Mouse (Mus musculus): ENCODE measurements around the gene Abcc10.

The Abcc10 gene

DNA sequence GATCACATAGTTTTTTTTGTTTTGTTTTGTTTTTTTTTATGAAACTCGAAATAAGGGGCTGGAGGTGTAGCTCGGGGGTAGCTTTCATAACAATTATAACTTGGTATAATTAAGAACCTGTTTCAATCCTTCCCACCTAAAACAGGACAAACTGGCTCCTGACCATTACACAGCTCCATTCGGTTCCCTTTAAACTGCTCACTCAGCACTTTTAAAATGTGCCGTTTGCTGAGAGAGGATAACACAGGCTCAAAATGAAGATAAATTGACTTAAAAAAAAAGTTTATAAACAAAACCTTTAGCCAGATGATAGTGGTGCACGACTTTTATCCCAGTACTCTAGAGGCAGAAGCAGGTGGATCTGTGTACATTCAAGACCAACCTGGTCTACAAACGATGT lies 42.7 kb downstream of the Abcc10 start:
- no peak for DNase-seq (ENCODE audit: low spot score in 2 of 2)

DNA sequence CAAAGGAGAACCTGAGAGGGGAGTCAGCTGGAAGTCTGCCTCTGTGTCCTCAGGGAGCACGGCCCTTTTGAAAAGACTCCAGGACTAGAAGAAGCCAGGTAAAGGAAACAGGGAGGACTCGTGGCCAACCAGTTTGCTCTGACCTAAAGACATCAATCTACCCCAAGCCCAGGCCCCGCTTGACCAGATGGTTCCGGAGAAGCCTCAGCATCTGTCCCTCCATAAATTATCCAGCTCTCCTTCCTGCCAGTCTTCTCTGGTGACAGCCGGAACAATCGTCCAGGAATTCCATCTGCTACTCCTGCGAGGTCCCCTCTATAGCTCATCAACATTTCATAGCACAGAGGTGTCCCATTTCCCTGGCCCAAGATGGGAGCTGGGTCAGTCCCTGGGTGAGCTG lies 43.5 kb downstream of the Abcc10 start:
- DNase-seq (ENCODE audit: low spot score in 2 of 2) = no peak

DNA sequence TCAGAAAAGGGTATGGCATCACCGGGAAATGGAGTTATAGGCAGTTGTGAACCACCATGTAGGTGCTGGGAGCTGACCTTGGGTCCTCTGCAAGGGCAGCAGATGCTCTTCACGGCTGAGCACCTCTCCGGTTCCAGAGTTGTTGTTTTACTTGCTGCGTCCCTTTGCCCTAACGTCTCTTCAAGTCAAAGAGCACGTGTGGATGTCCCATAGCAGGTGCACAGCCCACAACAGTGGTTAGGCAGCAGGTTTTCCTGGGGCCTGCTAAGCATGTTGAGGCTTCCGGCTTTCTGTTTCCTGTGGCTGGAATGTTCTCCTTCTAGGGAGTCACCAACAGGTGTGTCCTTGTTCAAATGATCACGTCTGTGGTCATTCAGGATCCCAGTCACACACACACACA lies 44.2 kb downstream of the Abcc10 start:
- no peak for DNase-seq (ENCODE audit: low spot score in 2 of 2)

DNA sequence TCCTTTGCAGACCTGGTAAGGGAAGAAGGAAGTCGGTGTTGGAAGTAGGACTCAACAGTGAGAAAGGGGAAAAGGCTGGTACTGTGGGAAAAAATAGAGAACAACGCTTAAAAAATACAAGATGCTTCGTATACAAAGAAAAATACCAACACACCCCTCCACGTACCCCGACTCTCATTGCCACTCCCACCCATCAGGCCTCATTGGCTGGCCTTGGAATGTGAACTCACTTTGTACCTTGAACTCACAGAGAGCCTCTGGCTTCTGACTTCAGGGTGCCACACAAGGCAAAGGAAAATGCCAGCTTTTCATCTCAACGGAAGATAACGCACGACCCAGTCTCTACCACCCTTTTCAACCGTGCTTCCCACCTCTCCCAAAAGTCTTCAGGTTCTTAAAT lies 45.0 kb downstream of the Abcc10 start:
- DNase-seq (ENCODE audit: low spot score in 2 of 2) = no peak

DNA sequence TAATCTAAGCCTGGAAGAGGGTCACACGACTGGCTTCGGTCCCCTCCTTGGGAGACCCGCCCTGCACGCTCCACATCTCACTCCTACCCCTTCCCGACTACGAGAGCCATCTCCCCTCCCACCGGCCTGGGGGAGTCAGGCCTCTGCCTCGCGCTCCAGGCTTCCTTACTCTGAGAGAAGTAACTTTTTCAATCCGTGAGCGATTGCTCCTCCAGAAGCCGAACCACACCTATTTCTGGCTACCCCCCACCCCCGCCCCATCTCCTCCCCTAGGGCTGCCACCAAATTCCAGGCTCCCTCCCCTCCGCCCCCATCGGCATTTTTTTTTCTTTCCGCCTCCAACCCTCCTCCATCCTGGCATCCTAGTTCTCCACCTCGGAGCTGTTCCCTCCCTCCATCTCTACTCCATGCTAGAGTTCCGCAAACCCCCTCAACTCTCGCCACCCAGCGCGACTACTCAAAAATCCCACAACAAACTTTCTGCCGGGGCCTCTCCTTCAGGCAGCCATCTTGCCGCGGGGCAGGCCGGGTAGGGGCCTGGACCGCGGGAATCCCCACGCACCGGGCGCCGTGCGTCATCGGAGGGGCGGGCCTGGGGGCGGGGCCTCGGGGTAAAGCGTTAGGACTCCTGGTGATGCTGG lies 45.5 kb downstream of the Abcc10 start, which contains the start of gene Tjap1:
Gene Tjap1, minus strand, starts transcription at position 544 of the 641 bp plus-strand sequence.
- DNase-seq (ENCODE audit: low spot score in 2 of 2) = peak; percentile 70 to 87

DNA sequence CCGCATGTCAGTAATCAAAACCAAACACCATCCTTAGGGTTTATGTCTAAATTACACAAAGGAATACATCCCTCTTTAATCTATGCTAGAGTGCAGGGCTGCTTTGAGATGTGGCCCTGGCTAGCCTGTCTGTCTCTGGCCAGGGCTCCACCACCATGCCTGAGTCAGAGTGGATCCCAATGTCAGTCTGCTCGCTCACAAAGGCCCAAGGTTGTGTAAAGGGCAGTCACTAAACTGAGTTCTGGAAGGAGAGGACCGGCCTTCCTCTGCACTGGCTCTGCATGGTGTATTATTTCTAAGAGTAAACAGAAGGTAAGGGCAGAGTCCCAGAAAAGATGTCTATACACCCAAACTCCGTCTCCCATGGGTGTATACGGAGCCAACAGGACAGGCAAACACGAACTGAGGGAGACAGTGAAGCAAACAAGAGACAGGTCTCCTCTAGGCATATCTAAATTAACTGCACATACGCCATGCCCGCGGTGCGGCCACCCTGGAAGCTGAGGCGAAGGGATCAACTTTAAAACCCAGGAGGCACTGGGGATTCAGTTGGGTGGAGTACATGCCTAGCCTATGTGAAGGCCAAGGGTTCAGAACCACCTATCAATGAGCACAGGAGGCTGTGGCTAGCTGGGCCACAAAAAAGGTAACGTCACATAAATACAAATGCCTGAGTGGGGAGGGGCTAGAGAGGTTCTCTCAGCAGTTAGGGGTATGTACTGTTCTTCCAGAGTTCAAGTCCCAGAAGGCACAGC lies 50.0 kb downstream of the Abcc10 start:
- DNase-seq (ENCODE audit: low spot score in 2 of 2) = no peak

DNA sequence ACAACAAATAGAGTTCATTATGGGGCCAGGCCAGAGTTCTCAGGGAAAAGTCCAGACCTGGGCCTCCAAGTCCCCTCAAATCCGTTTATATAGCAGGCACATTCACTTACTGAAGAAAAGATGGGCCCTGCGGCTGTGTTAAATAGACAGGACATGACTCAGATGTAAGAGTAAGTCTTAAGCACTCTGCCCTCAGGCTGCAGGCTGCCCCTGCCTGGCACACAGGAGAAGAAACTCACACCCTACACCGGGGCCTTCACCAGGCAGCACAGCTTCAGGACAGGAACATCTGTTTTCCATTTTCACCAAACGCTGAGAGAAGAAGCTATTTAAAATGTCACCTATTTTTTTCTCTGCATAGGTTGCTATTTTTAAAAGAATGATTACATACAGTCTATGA lies 50.6 kb downstream of the Abcc10 start:
- DNase-seq (ENCODE audit: low spot score in 2 of 2) = no peak

DNA sequence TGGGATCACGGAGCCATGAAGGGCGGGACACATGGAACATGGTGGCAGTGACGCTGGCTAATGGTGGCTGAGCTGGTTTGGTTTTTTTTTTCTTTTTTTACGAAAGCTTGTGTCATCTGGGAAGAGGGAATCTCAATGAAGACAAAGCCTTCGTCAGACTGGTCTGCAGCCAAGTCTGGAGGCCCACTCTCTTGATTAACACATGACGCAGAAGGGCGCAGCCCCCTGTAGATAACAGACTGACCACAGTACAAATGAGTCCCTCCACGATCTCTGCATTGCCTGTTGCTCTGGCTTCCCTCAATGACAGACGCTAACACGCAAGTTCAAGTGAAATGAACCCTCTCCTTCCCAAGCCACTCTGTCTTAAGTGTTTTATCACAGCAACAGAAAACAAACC lies 52.6 kb downstream of the Abcc10 start:
- no peak for DNase-seq (ENCODE audit: low spot score in 2 of 2)

DNA sequence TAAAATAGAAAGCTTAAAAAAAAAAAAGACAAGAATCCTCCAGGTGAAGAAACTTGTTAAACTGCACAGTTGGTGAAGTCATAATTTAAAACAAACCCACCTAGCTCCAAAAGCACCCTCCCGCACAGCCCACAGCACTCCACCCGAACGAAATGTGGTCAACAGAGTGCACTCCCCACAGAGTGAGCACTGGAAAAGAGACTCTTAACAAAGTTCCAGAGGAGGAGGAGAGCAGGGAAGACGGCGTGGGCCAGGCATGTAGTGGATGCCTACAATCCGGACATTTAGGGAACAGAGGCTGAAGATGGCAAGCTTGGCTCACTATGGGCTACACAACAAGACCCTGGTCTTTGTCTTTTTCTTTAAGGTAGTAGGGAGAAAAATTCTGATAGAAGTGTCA lies 53.1 kb downstream of the Abcc10 start:
- no peak for DNase-seq (ENCODE audit: low spot score in 2 of 2)

DNA sequence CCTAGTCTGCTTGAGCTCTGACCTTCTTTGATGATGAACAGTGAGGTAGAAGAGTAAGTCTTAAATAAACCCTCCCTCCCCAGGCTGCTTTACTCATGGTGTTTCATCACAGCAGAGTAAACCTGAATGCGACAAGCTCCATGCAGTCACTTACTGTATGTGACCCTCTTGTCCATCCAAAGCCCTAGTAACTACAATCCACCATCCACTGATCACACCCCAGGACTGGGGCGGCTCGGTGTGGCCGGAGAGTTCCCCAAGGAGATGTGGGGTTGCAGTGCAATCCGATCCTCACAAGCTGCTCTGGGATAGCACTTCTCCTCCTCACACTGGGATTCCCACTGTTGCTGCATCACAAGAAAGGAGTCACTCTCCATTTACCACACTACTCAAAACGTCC lies 53.7 kb downstream of the Abcc10 start:
- no peak for DNase-seq (ENCODE audit: low spot score in 2 of 2)

DNA sequence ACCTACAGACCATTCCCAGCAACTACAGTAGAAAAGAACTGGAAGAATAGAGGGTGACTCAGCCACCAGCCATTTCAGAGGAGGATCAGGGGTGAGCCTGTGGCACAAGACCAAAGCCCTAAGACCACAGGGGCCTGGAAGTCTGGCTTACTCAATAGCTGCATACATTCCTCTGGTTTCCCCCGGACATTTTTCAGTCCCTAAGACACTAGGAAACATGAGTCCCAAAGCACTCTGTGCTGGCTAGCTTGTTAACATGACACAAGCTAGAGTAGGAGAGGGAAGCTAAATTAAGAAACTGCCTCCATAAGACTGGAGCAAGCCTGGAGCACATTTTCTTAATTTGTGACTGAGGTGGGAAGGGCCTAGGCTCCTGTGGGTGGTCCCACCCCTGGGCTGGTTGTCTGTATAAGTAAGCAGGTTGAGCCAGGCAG lies 54.3 kb downstream of the Abcc10 start:
- no peak for DNase-seq (ENCODE audit: low spot score in 2 of 2)

DNA sequence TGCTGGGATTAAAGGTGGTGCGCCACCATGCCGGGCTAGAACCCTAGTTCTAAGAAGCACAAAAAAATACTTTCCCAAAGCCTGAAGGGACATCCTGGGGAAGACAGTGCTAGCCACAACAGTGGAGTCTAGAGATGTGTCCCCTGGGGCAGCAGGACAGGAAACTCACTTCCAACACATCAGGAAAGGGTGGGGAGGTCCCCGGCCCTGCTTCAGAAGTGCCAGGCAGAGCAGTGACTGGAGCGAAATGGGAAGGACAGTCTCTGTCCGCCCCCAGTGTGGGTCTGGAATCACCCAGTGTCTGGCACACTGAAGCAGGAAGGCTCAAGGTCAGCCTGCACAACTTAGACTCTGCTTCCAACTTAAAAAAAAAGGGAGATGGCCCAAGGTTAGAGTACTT lies 55.5 kb downstream of the Abcc10 start:
- no peak for DNase-seq (ENCODE audit: low spot score in 2 of 2)

DNA sequence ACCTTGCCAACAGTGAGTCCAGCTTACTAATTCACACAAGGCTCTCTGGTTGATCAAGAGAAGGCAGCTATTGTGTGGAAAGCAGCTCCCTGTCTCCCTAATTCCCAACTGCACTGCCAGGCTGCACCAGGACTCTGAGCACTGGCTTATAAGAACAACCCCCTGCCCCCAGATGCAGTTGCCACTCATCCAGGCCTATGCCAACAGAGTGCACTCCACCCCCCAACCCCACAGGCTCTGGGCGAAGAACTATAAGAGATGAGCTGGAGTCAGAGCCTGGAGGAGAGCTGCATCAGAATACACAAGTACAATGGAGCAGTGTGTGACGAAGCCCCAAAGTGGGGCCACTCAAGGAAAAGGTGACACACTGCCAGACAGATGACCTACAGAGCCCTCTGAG lies 56.1 kb downstream of the Abcc10 start:
- no peak for DNase-seq (ENCODE audit: low spot score in 2 of 2)

DNA sequence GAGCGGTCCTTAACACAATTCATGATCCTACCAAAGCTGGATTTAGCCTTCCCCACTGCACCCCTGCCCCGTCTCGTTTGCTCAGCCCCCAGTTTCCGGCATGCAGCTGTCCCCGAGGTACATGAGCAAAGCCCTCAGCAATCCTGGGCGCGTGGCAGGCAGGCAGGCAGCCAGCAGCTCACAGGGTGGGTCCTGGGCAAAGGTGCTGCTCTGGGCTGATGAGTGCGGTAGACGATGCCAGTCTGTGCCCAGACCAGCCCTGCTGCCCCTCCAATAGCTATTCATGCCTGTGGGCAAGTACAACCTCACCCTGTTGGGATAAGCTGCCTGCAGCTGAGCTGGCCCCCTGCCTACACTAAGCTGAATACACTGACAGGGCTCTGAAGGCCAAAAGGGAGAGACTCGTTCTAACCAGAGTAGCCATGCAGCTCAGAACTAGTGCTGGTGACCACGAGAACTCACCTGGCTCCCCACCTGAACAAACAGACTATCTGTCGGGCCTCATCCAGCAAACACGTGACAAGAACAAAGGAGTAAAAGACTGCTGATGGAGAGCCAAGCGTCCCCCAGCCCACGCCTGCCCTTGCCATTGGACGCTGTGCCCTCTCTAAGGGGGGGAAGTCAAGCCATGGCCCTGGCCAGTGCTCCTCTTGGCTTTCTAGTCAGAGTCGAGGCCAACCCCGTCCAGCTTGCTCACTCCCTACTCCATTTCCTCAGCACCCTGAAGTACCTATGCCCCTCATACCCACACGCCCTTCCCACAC lies 58.2 kb downstream of the Abcc10 start:
- no peak for DNase-seq (ENCODE audit: low spot score in 2 of 2)

DNA sequence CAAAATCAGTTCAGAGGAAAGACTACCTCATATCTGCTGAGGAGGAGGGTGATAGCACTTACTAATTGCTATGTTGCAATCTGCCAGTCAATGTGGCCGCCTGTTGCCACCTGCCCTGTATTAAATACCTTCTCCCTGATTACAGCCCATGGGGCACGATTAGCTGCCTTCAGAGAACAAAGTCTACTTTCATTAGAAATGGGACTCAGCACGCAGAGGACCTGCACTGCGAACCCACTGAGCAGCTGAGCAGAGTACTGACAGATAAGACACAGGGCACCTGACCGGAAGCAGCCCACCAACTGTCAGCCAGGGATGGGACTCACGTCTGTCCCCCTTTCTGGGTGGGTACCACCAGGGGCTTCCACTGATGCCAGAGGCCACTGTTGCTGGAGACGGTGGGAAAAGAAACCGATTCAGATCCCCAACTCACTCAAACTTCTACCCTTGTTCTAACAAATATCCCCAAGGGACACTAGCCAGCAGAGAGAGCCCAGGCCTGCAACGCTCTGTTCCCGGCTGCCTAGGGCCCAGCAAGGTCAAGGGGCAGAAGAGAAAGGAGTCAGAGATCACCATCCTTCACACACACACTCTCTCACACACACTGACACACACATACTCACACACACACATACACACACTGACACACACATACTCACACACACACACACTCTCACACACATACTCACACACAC lies 60.0 kb downstream of the Abcc10 start:
- no peak for DNase-seq (ENCODE audit: low spot score in 2 of 2)

DNA sequence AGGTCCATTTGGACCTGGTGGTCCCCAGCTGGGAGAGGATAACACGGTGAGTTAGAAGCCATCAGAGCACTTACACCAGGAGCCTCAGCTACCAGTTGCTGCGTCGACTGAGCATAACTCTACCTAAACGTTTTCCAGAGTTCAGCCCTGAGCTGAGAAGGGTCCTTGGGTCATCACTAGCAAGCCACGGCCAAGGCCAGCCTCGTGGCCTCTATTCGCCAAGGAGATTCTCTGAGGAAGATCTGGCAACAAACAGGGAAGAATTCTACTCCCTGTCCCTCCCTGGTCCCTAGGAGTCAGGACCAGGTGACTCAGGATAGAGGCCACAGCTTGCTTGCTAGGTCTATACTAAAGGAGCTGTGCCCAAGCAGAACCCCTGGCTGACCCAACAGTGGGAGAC lies 60.6 kb downstream of the Abcc10 start:
- DNase-seq (ENCODE audit: low spot score in 2 of 2) = no peak

DNA sequence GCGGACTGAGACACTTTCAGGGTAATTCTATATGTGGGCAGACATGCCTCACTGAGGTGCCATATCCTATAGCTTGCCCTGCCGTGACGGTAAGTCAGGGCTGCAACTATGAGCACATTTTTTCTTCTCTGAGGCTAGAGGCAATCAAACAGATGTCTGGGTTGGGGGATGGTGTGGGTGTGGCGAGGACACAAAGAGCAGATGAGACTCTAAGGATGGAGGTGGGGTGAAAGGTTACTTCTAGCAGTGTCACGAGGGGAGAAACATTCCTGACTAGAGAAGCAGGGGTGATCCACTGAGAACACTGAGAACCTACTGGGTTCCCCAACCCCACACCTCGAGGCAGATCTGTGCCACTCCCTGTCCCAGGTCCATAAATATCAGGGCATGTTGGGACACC lies 61.2 kb downstream of the Abcc10 start:
- no peak for DNase-seq (ENCODE audit: low spot score in 2 of 2)

DNA sequence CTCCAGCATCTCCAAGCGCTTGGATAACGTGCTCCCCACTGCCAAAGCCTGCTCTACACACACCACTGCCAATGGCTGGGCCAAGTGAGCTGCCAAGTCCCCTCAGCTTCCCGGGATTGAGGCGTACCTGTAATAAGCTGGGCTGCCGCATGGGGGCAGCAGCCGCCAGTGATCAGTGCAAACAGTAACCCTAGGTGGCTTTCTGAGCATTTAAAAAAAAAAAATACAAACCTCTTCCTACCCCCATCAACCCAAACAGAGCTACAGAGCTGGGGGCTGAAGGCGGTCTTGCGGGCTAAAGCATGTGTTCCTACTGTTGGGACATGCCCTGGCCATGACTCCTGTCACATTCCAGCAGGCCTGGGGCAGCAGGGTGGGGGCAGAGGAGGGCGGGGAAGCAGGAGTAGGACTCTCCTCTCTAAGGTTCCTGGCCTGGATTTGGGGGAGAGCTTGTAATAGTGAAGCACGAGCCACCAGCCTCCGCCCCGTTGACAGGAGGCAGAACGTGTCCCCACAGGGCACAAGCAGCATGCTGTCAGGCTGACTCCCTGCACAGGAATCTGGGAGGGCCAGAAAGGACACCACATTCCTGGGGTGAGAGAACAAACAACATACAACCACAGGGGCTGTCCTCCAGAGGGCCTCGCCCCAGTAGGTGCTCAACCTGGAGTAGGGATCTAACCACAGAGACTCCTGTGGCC lies 62.1 kb downstream of the Abcc10 start:
- DNase-seq (ENCODE audit: low spot score in 2 of 2) = peak; percentile 81 to 92

DNA sequence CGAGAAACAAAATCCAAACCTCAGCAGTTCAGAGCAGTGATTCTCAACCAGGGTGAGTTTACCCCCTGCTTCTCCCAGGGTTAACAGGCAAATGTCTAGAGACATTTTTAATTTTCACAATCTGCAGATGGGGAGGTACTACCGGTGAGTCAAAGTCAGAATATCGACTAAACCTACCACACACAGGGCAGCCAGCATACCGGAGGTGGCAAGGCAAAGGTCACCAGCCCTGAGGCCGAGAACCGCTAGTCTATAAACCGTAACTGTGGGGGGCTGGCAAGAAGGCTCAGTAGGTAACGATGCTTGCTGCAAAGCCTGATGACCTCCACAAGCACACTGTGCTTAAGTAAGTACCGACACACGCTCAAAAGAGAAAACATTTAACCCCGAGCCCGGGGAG lies 62.6 kb downstream of the Abcc10 start:
- no peak for DNase-seq (ENCODE audit: low spot score in 2 of 2)

DNA sequence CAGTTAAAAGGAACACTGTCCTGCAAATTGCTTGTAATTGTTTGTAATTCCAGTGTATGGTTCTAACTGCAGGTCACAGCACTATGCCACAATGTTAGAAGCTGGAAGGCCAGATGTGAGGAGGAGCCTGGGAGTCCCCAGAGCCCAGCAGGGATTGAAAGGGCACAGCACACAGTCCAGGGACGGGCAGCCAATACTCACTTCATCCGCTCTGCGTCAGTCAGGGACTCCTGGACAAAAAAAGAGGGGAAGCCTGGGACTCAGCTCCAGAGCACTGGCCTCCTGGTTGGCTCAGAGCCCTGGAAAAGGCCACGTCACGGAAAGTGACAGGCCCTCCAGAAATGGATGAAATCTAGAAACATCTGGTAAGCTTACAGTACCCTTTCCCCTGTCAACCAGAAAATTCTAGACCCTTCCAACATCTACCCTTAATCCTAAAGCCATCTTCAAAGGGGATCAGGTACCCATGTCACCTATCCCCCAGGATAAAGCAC lies 65.9 kb downstream of the Abcc10 start:
- DNase-seq (ENCODE audit: low spot score in 2 of 2) = no peak

DNA sequence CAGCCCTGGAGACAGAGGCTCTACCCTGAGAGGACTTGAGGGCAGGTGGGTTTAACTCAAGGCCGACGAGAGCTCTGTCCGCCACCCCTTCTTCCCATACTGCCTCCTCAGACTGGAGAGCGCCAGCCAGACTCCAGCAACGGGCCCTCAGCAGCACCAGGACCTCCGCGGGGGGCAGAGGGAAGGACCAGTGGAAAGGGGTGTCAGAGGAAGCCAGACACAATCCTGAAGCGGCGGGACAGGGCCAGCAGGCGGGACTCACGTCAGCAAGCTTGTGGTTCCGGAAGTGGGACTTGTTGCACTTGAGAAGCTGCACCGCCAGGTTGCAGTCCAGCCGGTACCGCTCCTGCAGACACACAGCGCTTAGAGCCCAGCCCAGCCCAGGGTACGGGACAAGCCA lies 68.5 kb downstream of the Abcc10 start:
- no peak for DNase-seq (ENCODE audit: low spot score in 2 of 2)

Data from cerebellum, postnatal 4 days (tissue).